Mouse (Mus musculus) ES-E14 (cell line): Measurements from ENCODE around the gene Msi1.

ENCODE experiments used
- HCFC1 ChIP-seq: IDR thresholded peaks from 2 replicates; pipeline ENCODE4 v1.6.1; 2012; ENCODE audit warnings: low read length, inconsistent platforms, borderline replicate concordance; ENCODE audit not compliant: insufficient read depth
- MAFK ChIP-seq: IDR thresholded peaks from 2 replicates; pipeline ENCODE4 v1.6.1; 2014; ENCODE audit warnings: mild to moderate bottlenecking, low read depth, low read length, inconsistent platforms; ENCODE audit not compliant: insufficient read depth
- ZC3H11A ChIP-seq: IDR thresholded peaks from 2 replicates; pipeline ENCODE4 v1.6.1; 2012; ENCODE audit warnings: low read depth, mild to moderate bottlenecking, inconsistent platforms, low read length, borderline replicate concordance

DNA sequence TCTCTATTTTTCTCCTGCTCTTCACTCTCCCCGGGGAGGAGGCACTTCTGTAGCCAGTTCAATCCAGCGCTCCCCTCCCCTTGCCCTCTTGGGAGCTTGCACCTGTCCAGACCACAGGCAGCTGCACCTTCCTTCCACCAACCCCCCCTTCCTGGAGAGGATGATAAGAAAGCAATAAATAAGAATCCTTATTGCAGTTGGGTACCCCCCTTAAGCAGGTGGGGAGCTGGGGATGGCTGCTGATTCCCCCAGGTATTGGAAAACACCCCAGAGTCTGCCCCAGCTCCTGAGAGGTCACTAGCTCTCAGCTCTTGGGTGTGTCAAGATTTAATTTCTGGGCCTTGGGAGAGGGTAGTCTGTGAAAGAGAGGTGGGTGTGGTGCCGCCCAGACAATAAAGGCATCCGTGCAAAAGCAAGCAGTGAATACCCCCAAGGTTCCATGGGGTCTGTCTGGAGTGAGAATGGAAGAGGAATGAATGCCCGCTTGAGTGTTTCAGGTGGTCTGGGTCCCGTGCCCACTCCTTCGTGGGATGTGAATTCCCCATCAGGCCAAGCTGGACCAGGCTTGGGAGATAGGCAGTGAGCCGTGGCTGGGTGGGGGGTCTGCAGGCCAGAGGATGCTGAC, 6.5 kb downstream of the Msi1 start:
- TF ChIP-seq ZC3H11A (no peak), MAFK (no peak), HCFC1 (no peak)
